Mouse (Mus musculus): ENCODE measurements at regions not wholly inside any gene's neighbourhood (a gene's known extent, or its start where the extent isn't known, plus 50 kb on each side); places are given as distances from the start of the nearest gene placed in this dataset.

- TF ChIP-seq CTCF (IDR thresholded peaks at IDR 0.05; ENCODE audit: borderline replicate concordance, insufficient read depth, low read depth, low read length) (no peak), POLR2A (IDR thresholded peaks at IDR 0.05; ENCODE audit: borderline replicate concordance, insufficient read depth, low read length) (no peak)
These were observed 176.5 kb downstream of the Sptssa start for GRCm38 (mm10) chr12:54479841-54480240.

Measured in cerebellum, adult 2 months (tissue).